Mouse (Mus musculus) testis, adult 10 weeks (tissue): ENCODE results near the gene Kat6b. TPM values are rescaled to one million over a fixed set of nuclear protein-coding genes. Genes with fewer than 3 reads are reported as not detected.

ENCODE experiments used
- polyA plus RNA-seq: library from polyadenylated mRNA; stranded (reverse); fragments of 350-450 nt; fragmentation: Illumina TruSeq; extraction: RNeasy Lipid Tissue Mini Kit (QIAGEN cat#74804); gene quantifications from one replicate; pipeline ENCODE4 v1.2.3, GENCODE M21; 2014; ENCODE audit warnings: low read depth, low replicate concordance

The Kat6b gene
- 8.7 TPM for polyA plus RNA-seq

GRCm38 (mm10) chr14:21481231-21481630 lies at the start of gene Kat6b:
Kat6b (plus strand) TSS chr14:21481434.

GRCm38 (mm10) chr14:21714486-21714885 lies 233.3 kb downstream of the Kat6b start, which contains the start of gene Dupd1:
Dupd1 (minus strand) TSS chr14:21714576.

Other genes with a start within 250 kb of the Kat6b start
- 1.0 TPM for gene Dupd1, start 233.1 kb downstream of the Kat6b start, polyA plus RNA-seq